Mouse (Mus musculus): ENCODE results near the gene Ano7. TPM values are rescaled to one million over a fixed set of nuclear protein-coding genes. Genes with fewer than 3 reads are reported as not detected.
"Not testable (repeated sequence)": the region's sequence is repeated elsewhere in the genome, so short reads cannot be mapped to it uniquely, and the experiment has no call there.

Gene Ano7
- total RNA-seq, 2 experiments from 2014 or later, result 0.17 to 0.35 TPM

- not testable (repeated sequence) for DNase-seq
Measured at GRCm38 (mm10) chr1:93450118-93450517, 76.4 kb downstream of the Ano7 start.

- DNase-seq, result no peak
Measured at GRCm38 (mm10) chr1:93453721-93454255, 80.1 kb downstream of the Ano7 start.

Small RNA genes lying within 50 kb of the gene (microRNA-seq; reads per million reads assigned to microRNA genes)
- 0 reads per million in 2 experiments for gene Mir6345
- gene Mir6902, result 0 reads per million in 2 experiments

Other genes starting within 250 kb of the Ano7 start
- not detected for gene Agxt, start 238.7 kb upstream of the Ano7 start, total RNA-seq (2021)
- gene 2310007B03Rik, start 213.0 kb upstream of the Ano7 start, total RNA-seq (2021), result not detected
- under 1 TPM; 0.15 to 0.25 TPM for gene Crocc2, start 205.2 kb upstream of the Ano7 start, total RNA-seq (2021)
- 1 to 10 TPM; 4.6 to 8.3 TPM for gene Sned1, start 138.1 kb upstream of the Ano7 start, total RNA-seq (2021)
- gene Mterf4, start 68.0 kb upstream of the Ano7 start, total RNA-seq (2021), result 10 to 100 TPM; 22.2 TPM
- gene Ppp1r7, start 31.1 kb upstream of the Ano7 start, total RNA-seq (2021), result 10 to 100 TPM; 66.3 to 85.6 TPM
- 1 to 10 TPM; 5.7 to 6.9 TPM for gene Pask, start 30.4 kb upstream of the Ano7 start, total RNA-seq (2021)
- 100 to 1,000 TPM; 148 to 152 TPM for gene Hdlbp, start 104.9 kb downstream of the Ano7 start, total RNA-seq (2021)
- 10 to 100 TPM; 11.9 to 13.0 TPM for gene Farp2, start 138.1 kb downstream of the Ano7 start, total RNA-seq (2021)